16 mouse cellular contexts compared by ENCODE assay signal in the genomic region with DNA sequence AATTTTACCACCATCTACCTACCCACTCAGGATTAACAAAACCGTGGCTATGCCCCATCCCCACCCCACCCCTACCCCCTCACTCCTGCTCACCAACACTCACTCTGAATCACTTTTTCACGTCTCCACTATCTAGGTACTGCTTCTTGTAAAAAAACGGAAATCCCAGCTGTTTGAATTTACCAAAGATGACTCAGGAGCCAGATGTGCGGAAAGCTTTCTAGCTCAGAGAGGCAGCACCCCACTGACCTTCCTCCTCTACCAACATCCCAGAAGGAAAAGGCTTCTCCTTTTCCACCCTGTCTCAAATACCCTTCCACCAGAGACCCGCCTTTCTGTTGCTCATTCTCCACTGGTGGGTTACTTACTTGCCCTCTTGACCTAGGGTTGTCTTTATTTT. TPM values are rescaled to one million over a fixed set of nuclear protein-coding genes. Genes with fewer than 3 reads are reported as not detected.
"Had no signal": no experiment of that assay in that cellular context is flagged by ENCODE, and none has a peak within 500 bp of the region (broad histone marks: within the 10 kb centered on the region; RNA-seq: fewer than 3 reads in every experiment).

No protein-coding gene starts in this region.

- ATAC-seq: midbrain, embryonic 16.5 days had no signal

- H3K9ac ChIP-seq: lung, embryonic 14.5 days; midbrain, embryonic 12.5 days; neural tube, embryonic 12.5 days; stomach, embryonic 15.5 days had no signal

- H3K4me2 ChIP-seq: lung, embryonic 14.5 days; midbrain, embryonic 12.5 days; neural tube, embryonic 12.5 days; stomach, embryonic 15.5 days had no signal

- H3K9me3 ChIP-seq: midbrain, embryonic 10.5 days; midbrain, embryonic 12.5 days; neural tube, embryonic 12.5 days; stomach, embryonic 15.5 days had no signal

- H3K27ac ChIP-seq: midbrain, embryonic 10.5 days; midbrain, embryonic 12.5 days; neural tube, embryonic 12.5 days; stomach, embryonic 15.5 days; stomach, postnatal 0 days had no signal

- H3K36me3 ChIP-seq: midbrain, embryonic 10.5 days; midbrain, embryonic 12.5 days; neural tube, embryonic 12.5 days; stomach, embryonic 15.5 days had no signal

- DNase-seq: lung, adult 18-20 months; lung, embryonic 14.5 days; lung, postnatal 10 days; lung, postnatal 4 days; midbrain, embryonic 14.5 days; right cerebral cortex, postnatal 14 days; thymus, adult 2 months; thymus, postnatal 25 days; thymus, postnatal 4 days had no signal

- H3K4me3 ChIP-seq: midbrain, embryonic 10.5 days; midbrain, embryonic 12.5 days; neural tube, embryonic 12.5 days; stomach, embryonic 15.5 days had no signal

- H3K4me1 ChIP-seq: midbrain, embryonic 10.5 days; midbrain, embryonic 12.5 days; neural tube, embryonic 12.5 days; stomach, embryonic 15.5 days had no signal

- H3K27me3 ChIP-seq: midbrain, embryonic 12.5 days; neural tube, embryonic 12.5 days; stomach, embryonic 15.5 days had no signal

RNA-seq across cellular contexts. Expression of a gene that starts 53.0 kb away (rescaled TPM):
- total RNA-seq: neutrophil, adult 5-6 weeks had no signal
